ENCODE assay signal across 9 mouse cellular contexts in genomic region chr1:125525965-125526665, GRCm38 (mm10). TPM values are rescaled to one million over a fixed set of nuclear protein-coding genes. Genes with fewer than 3 reads are reported as not detected.
A peak's percentile ranks its signal among the peaks of the same experiment; 100 is the strongest.
DNase-seq lines count a peak whose midpoint lies in the region; ATAC-seq lines count a peak whose summit lies in the region.
"Had no signal": no experiment of that assay in that cellular context is flagged by ENCODE, and none has a peak within 500 bp of the region (broad histone marks: within the 10 kb centered on the region; RNA-seq: fewer than 3 reads in every experiment).

No protein-coding gene starts in this region.

- 50% methylated on average over 7 of the region's 7 CpGs for WGBS in intestine, embryonic 14.5 days

- no peak overlapping the region for H3K9ac ChIP-seq in intestine, embryonic 14.5 days (ENCODE audit: low read length)

- DNase-seq in MN1 (ENCODE audit: low spot score): peak; percentile 74
- peak; percentile 61 for DNase-seq in intestine, embryonic 14.5 days (ENCODE audit: low spot score)
- peak; percentile 89 for DNase-seq in lung, postnatal 36 days
- DNase-seq in spleen, adult 18-20 months: no peak
- no peak for DNase-seq in layer of hippocampus, postnatal 10 days (ENCODE audit: low spot score in 2 of 2)
- no peak for DNase-seq in ovary, postnatal 36 days (ENCODE audit: low spot score)
- DNase-seq: adrenal gland, postnatal 25 days had no signal

- H3K27me3 ChIP-seq in intestine, embryonic 14.5 days (replicated peaks; ENCODE audit: control insufficient read depth, insufficient read depth, low read length): no peaks in the 10 kb centered on the region

- ATAC-seq in common myeloid progenitor, adult 5-6 weeks (replicated peaks; ENCODE audit: low read depth, poor library complexity, severe bottlenecking): peak; percentile 50
- ATAC-seq in intestine, embryonic 14.5 days (replicated peaks; ENCODE audit: low FRiP score, low TSS enrichment, low read depth): peak; percentile 54

- H3K4me2 ChIP-seq in intestine, embryonic 14.5 days (ENCODE audit: low read length): no peak overlapping the region
- H3K4me2 ChIP-seq: liver, embryonic 11.5 days had no signal

- no peaks in the 10 kb centered on the region for H3K9me3 ChIP-seq in intestine, embryonic 14.5 days (ENCODE audit: control insufficient read depth, low read length)

- H3K4me1 ChIP-seq in intestine, embryonic 14.5 days (replicated peaks; ENCODE audit: control insufficient read depth, insufficient read depth, low read length): 0 out of 2 replicates have a peak, but pooled peaks cover 4% of the 10 kb centered on the region

- no peak overlapping the region for H3K4me3 ChIP-seq in intestine, embryonic 14.5 days (ENCODE audit: low read depth, low read length)

- no peak overlapping the region for H3K27ac ChIP-seq in intestine, embryonic 14.5 days (ENCODE audit: low read depth)

- no peaks in the 10 kb centered on the region for H3K36me3 ChIP-seq in intestine, embryonic 14.5 days (ENCODE audit: control insufficient read depth, insufficient read depth, low read length)

RNA-seq across cellular contexts. Expression of gene Slc35f5, which starts 34.3 kb away (rescaled TPM):
- 8.5 and 9.8 TPM in 2 replicates for total RNA-seq in common myeloid progenitor, adult 5-6 weeks (2017)
- polyA plus RNA-seq in intestine, embryonic 14.5 days (2014; fragmentation: Nextera tagmentation; extraction: Ambion mirVana): 49.1 and 51.4 TPM in 2 replicates
- 10 to 100 TPM; 32.3 to 36.5 TPM for total RNA-seq in layer of hippocampus, postnatal 10 days (2021)

Comparison
In these comparisons a context has a peak if more than half of its experiments do, and no peak if none do; other contexts are left out.
1. DNase-seq: peak in MN1 (single experiment), intestine, embryonic 14.5 days (single experiment) and lung, postnatal 36 days (single experiment); none in spleen, adult 18-20 months (0 of 2), layer of hippocampus, postnatal 10 days (0 of 2) and ovary, postnatal 36 days (single experiment).